Comparison of ENCODE assay signal across 13 mouse cellular contexts in genomic region chr17:83481551-83481950, GRCm38 (mm10). TPM values are rescaled to one million over a fixed set of nuclear protein-coding genes. Genes with fewer than 3 reads are reported as not detected.
DNase-seq lines count a peak whose midpoint lies in the region; ATAC-seq and TF ChIP-seq lines count a peak whose summit lies in the region.
"Had no signal": no experiment of that assay in that cellular context is flagged by ENCODE, and none has a peak within 500 bp of the region (broad histone marks: within the 10 kb centered on the region; RNA-seq: fewer than 3 reads in every experiment).

No protein-coding gene starts in this region.

- H3K4me3 ChIP-seq in cerebellum, adult 2 months (replicated peaks; ENCODE audit: insufficient read depth, low read depth, low read length): no peak overlapping the region
- H3K4me3 ChIP-seq in kidney, embryonic 14.5 days (ENCODE audit: low read length): no peak overlapping the region
- H3K4me3 ChIP-seq: heart, embryonic 12.5 days; limb, embryonic 12.5 days; lung, embryonic 15.5 days had no signal

- H3K27ac ChIP-seq in cerebellum, adult 2 months (ENCODE audit: insufficient read depth, low read length): no peak overlapping the region
- H3K27ac ChIP-seq in kidney, embryonic 14.5 days (ENCODE audit: low read depth, low read length): no peak overlapping the region
- H3K27ac ChIP-seq: limb, embryonic 12.5 days; lung, embryonic 15.5 days had no signal

- WGBS in cerebellum, adult 2 months: 24% methylated on average over 7 of the region's 7 CpGs
- WGBS in kidney, embryonic 14.5 days: 95% methylated on average over 7 of the region's 7 CpGs

- H3K9me3 ChIP-seq in kidney, embryonic 14.5 days (ENCODE audit: control insufficient read depth, low read length): no peaks in the 10 kb centered on the region
- H3K9me3 ChIP-seq: heart, embryonic 12.5 days; limb, embryonic 12.5 days; lung, embryonic 15.5 days had no signal

- ATAC-seq in kidney, embryonic 14.5 days (ENCODE audit: low FRiP score, low TSS enrichment): no peak
- ATAC-seq in megakaryocyte progenitor cell, adult 5-6 weeks (replicated peaks; ENCODE audit: poor library complexity): no peak
- ATAC-seq in granulocyte monocyte progenitor cell, adult 5-6 weeks (replicated peaks; ENCODE audit: poor library complexity, severe bottlenecking): no peak

- H3K27me3 ChIP-seq in cerebellum, adult 2 months (ENCODE audit: control insufficient read depth, insufficient read depth, low read length): no peaks in the 10 kb centered on the region
- no peaks in the 10 kb centered on the region for H3K27me3 ChIP-seq in kidney, embryonic 14.5 days (ENCODE audit: control insufficient read depth, insufficient read depth, low read length)
- H3K27me3 ChIP-seq: heart, embryonic 12.5 days; limb, embryonic 12.5 days; lung, embryonic 15.5 days had no signal

- H3K4me1 ChIP-seq in cerebellum, adult 2 months (ENCODE audit: control insufficient read depth, insufficient read depth, low read length): no peaks in the 10 kb centered on the region
- 0 out of 2 replicates have a peak, but pooled peaks cover 7% of the 10 kb centered on the region for H3K4me1 ChIP-seq in kidney, embryonic 14.5 days (ENCODE audit: control insufficient read depth, insufficient read depth, low read length)
- H3K4me1 ChIP-seq: heart, embryonic 12.5 days; limb, embryonic 12.5 days; lung, embryonic 15.5 days had no signal

- peaks cover 50% of the 10 kb centered on the region for H3K36me3 ChIP-seq in kidney, embryonic 14.5 days (ENCODE audit: control insufficient read depth, insufficient read depth, low read length)

- no peak for TF ChIP-seq POLR2A in cerebellum, adult 2 months (IDR thresholded peaks at IDR 0.05; ENCODE audit: borderline replicate concordance, insufficient read depth, low read length)

- DNase-seq in cerebellum, adult 2 months: peak; percentile 8 to 14
- no peak for DNase-seq in cerebellum, adult 11 months
- peak; percentile 8 for DNase-seq in kidney, adult 11 months
- peak; percentile 11 for DNase-seq in urinary bladder, postnatal 14 days (ENCODE audit: low spot score)
- DNase-seq in urinary bladder, adult 2 months (ENCODE audit: low spot score): no peak
- DNase-seq: B cell, adult 2 months; thymus, adult 2 months had no signal

- TF ChIP-seq CTCF in cerebellum, adult 2 months (IDR thresholded peaks at IDR 0.05; ENCODE audit: borderline replicate concordance, insufficient read depth, low read depth, low read length): no peak

- no peak overlapping the region for H3K4me2 ChIP-seq in kidney, embryonic 14.5 days (replicated peaks; ENCODE audit: low read depth, low read length)
- H3K4me2 ChIP-seq: heart, embryonic 12.5 days; limb, embryonic 12.5 days; lung, embryonic 15.5 days had no signal

- no peak overlapping the region for H3K9ac ChIP-seq in kidney, embryonic 14.5 days (ENCODE audit: low read depth, low read length)
- H3K9ac ChIP-seq: heart, embryonic 12.5 days; limb, embryonic 12.5 days; lung, embryonic 15.5 days had no signal

RNA-seq across cellular contexts. Expression of gene Cox7a2l, which starts 35.6 kb away (rescaled TPM):
- polyA plus RNA-seq in cerebellum, adult 2 months (2012; rRNA removed): 254 and 280 TPM in 2 replicates
- polyA plus RNA-seq in kidney, embryonic 14.5 days (2014; fragmentation: Nextera tagmentation; extraction: Ambion mirVana): 199 and 214 TPM in 2 replicates
- 335 and 362 TPM in 2 replicates for polyA plus RNA-seq in urinary bladder, adult 2 months (2012; rRNA removed)
- 219 and 228 TPM in 2 replicates for total RNA-seq in megakaryocyte progenitor cell, adult 5-6 weeks (2015)
- total RNA-seq in megakaryocyte progenitor cell, adult 5-6 weeks (2017): 193 and 195 TPM in 2 replicates
- total RNA-seq in granulocyte monocyte progenitor cell, adult 5-6 weeks (2014; fragmentation: Nextera tagmentation): 206 and 241 TPM in 2 replicates
- 194 and 229 TPM in 2 replicates for total RNA-seq in granulocyte monocyte progenitor cell, adult 5-6 weeks (2017)

Comparison
In these comparisons a context has a peak if more than half of its experiments do, and no peak if none do; other contexts are left out.
1. DNase-seq: peak in cerebellum, adult 2 months (2 of 2), kidney, adult 11 months (single experiment) and urinary bladder, postnatal 14 days (single experiment); none in cerebellum, adult 11 months (single experiment) and urinary bladder, adult 2 months (single experiment).